Mouse (Mus musculus) ES-E14 (cell line): ENCODE measurements around the gene Arl13b. TPM values are rescaled to one million over a fixed set of nuclear protein-coding genes. Genes with fewer than 3 reads are reported as not detected.

Source experiments
- DNase-seq: peaks from one replicate; pipeline ENCODE4 v3.0.0-alpha.2; 2013; ENCODE audit warnings: low read depth, low spot score
- H3K27ac ChIP-seq: 2 replicates; pipeline ENCODE4 v1.5.1; 2012; ENCODE audit warnings: low read depth, mild to moderate bottlenecking, low read length, moderate library complexity, mixed read lengths; ENCODE audit not compliant: poor library complexity, insufficient read depth, severe bottlenecking
- H3K36me3 ChIP-seq: 2 replicates; pipeline ENCODE4 v1.6.1; 2012; ENCODE audit warnings: mild to moderate bottlenecking, low read length, moderate library complexity, mixed read lengths; ENCODE audit not compliant: control insufficient read depth, poor library complexity, insufficient read depth, severe bottlenecking
- H3K4me1 ChIP-seq, 2 experiments: fragments of 150-350 bp in 1 of 2; sonication (generic) in 1 of 2; 2 replicates each; pipeline ENCODE4 v1.6.1; 2012; ENCODE audit warnings: low read length in 2 of 2, mild to moderate bottlenecking in 1 of 2, mixed read lengths in 1 of 2; ENCODE audit not compliant: control insufficient read depth in 2 of 2, insufficient read depth in 2 of 2, poor library complexity in 1 of 2
- H3K4me3 ChIP-seq, 2 experiments: fragments of 150-350 bp in 1 of 2; sonication (generic) in 1 of 2; 2 replicates each; pipeline ENCODE4 v1.5.1; 2012; ENCODE audit warnings: low read length in 2 of 2, low read depth in 1 of 2, mild to moderate bottlenecking in 1 of 2, mixed read lengths in 1 of 2; ENCODE audit not compliant: insufficient read depth in 1 of 2, poor library complexity in 1 of 2, severe bottlenecking in 1 of 2
- H3K9ac ChIP-seq: 2 replicates; pipeline ENCODE4 v1.6.1; 2012; ENCODE audit warnings: low read depth, mild to moderate bottlenecking, low read length, mixed read lengths; ENCODE audit not compliant: poor library complexity, insufficient read depth, severe bottlenecking
- H3K9me3 ChIP-seq: fragments of 150-350 bp; sonication (generic); 2 replicates; pipeline ENCODE4 v1.6.1; 2012; ENCODE audit warnings: low read depth, mild to moderate bottlenecking, low read length; ENCODE audit not compliant: control insufficient read depth, insufficient read depth
- CHD2 ChIP-seq: IDR thresholded peaks from 2 replicates; pipeline ENCODE4 v1.6.1; 2014; ENCODE audit warnings: mild to moderate bottlenecking, low read depth, low read length, inconsistent platforms
- HCFC1 ChIP-seq: IDR thresholded peaks from 2 replicates; pipeline ENCODE4 v1.6.1; 2012; ENCODE audit warnings: low read length, inconsistent platforms, borderline replicate concordance; ENCODE audit not compliant: insufficient read depth
- MAFK ChIP-seq: IDR thresholded peaks from 2 replicates; pipeline ENCODE4 v1.6.1; 2014; ENCODE audit warnings: mild to moderate bottlenecking, low read depth, low read length, inconsistent platforms; ENCODE audit not compliant: insufficient read depth
- ZC3H11A ChIP-seq: IDR thresholded peaks from 2 replicates; pipeline ENCODE4 v1.6.1; 2012; ENCODE audit warnings: low read depth, mild to moderate bottlenecking, inconsistent platforms, low read length, borderline replicate concordance
- ZNF384 ChIP-seq: IDR thresholded peaks from 2 replicates; pipeline ENCODE4 v1.6.1; 2012; ENCODE audit warnings: low read depth, low read length, inconsistent platforms
- in situ Hi-C, 2 experiments: fragments of 600-800 bp; cut with MboI; formaldehyde crosslinking; loops; one replicate each; pipeline ENCODE4 v1.15.1; 2025; ENCODE audit warnings: low sequenced_read_pairs in 2 of 2, inconsistent platforms in 1 of 2; ENCODE audit not compliant: unreplicated experiment in 2 of 2
- total RNA-seq: library from RNA; depleted of rRNA; stranded (reverse); fragments of 300-350 nt; gene quantifications from 2 replicates; pipeline ENCODE4 v1.2.3, GENCODE M21; 2012

The Arl13b gene
- total RNA-seq, 1 experiment: 7.3 TPM

DNA sequence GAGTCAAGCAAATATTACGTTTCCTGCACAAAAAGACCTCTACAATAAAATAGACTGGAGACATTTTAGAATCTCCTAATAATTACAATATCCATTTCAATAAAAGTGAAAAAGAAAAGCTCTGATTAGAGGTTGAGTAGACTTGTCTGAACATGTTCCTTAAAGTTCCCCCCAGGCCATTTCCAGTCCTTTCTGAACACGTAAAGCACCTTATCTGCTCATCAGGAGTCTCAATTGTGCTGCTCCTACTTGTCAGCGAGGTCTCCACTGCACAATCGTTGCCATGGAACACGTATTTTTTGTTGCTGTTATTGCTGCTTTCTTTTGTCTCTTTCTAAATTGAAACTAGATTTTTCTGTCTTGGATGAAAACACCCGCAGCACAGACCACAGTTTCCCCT is 14.6 kb upstream of the Arl13b start:
- no peaks in the 10 kb centered on the region for H3K9me3 ChIP-seq
- H3K27ac ChIP-seq: peak overlapping the region; percentile 31; the same call in 1 of the 2 replicates
- no peaks in the 10 kb centered on the region for H3K4me1 ChIP-seq
- H3K9ac ChIP-seq: no peak overlapping the region
- DNase-seq: no peak
- TF ChIP-seq HCFC1 (no peak), CHD2 (no peak), MAFK (no peak), ZNF384 (no peak), ZC3H11A (no peak)
- in situ Hi-C loops: no loop called here
- no peaks in the 10 kb centered on the region for H3K36me3 ChIP-seq
- H3K4me3 ChIP-seq: no peak overlapping the region

- in situ Hi-C loops: no loop called here
- no peak for DNase-seq
Observed at GRCm38 (mm10) chr16:62860140-62860539, 13.3 kb upstream of the Arl13b start.

DNA sequence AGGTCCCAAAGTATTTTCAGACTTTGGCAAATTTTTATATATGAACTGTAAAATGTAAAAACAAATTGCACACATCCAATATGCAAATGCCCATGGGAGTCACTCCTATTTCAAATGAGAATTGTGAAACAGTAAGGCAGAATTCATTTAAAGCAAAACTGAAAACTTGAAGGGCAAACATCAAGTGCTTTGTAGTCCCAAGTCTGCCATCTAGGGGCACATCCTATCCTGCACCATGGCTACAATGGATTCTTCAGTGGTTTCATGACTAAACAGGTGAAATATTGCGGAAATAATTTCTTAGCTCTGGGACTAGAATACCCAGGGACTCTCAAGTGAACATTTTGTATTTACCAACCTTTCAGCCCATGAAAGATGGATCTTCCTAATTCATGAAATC is 11.2 kb upstream of the Arl13b start:
- no peak for DNase-seq
- Histone ChIP-seq H3K9ac (no peak overlapping the region), H3K4me1 (peaks cover 0 to 6% of the 10 kb centered on the region in 2 experiments; a peak in 1 of 4 replicates), H3K9me3 (no peaks in the 10 kb centered on the region), H3K27ac (no peak overlapping the region), H3K36me3 (no peaks in the 10 kb centered on the region), H3K4me3 (no peak overlapping the region)
- no peak for TF ChIP-seq CHD2
- TF ChIP-seq ZC3H11A: no peak
- no peak for TF ChIP-seq MAFK
- no peak for TF ChIP-seq HCFC1
- TF ChIP-seq ZNF384: no peak
- in situ Hi-C loops: no loop called here

More at GRCm38 (mm10) chr16:62860140-62860539, 13.3 kb upstream of the Arl13b start:
- Histone ChIP-seq H3K4me1 (no peaks in the 10 kb centered on the region), H3K9ac (no peak overlapping the region), H3K4me3 (no peak overlapping the region), H3K36me3 (no peaks in the 10 kb centered on the region), H3K27ac (no peak overlapping the region), H3K9me3 (no peaks in the 10 kb centered on the region)
- TF ChIP-seq ZNF384 (no peak), HCFC1 (no peak), ZC3H11A (no peak), CHD2 (no peak), MAFK (no peak)

- in situ Hi-C loops: no loop called here
- H3K4me1 ChIP-seq: peaks cover 0 to 6% of the 10 kb centered on the region in 2 experiments; a peak in 1 of 4 replicates
- H3K9me3 ChIP-seq: no peaks in the 10 kb centered on the region
- TF ChIP-seq HCFC1 (no peak), ZNF384 (no peak), CHD2 (no peak), MAFK (no peak), ZC3H11A (no peak)
- no peaks in the 10 kb centered on the region for H3K36me3 ChIP-seq
- H3K4me3 ChIP-seq: no peak overlapping the region
- no peak for DNase-seq
- no peak overlapping the region for H3K27ac ChIP-seq
- no peak overlapping the region for H3K9ac ChIP-seq
Observed at GRCm38 (mm10) chr16:62857498-62857897, 10.7 kb upstream of the Arl13b start.

- in situ Hi-C loops: no loop called here
- no peak overlapping the region for H3K27ac ChIP-seq
- TF ChIP-seq ZNF384 (no peak), HCFC1 (no peak), CHD2 (no peak), ZC3H11A (no peak), MAFK (no peak)
- no peak overlapping the region for H3K9ac ChIP-seq
- peaks cover 0 to 6% of the 10 kb centered on the region in 2 experiments; a peak in 1 of 4 replicates for H3K4me1 ChIP-seq
- no peak overlapping the region for H3K4me3 ChIP-seq
- H3K9me3 ChIP-seq: no peaks in the 10 kb centered on the region
- no peaks in the 10 kb centered on the region for H3K36me3 ChIP-seq
- DNase-seq: no peak
Observed at GRCm38 (mm10) chr16:62856273-62856672, 9.4 kb upstream of the Arl13b start.
